Mouse (Mus musculus) c-Kit-positive CD71-positive TER-119-positive erythroid progenitor cells, embryonic 14.5 days (primary cell): ENCODE measurements around the gene Steap1.

ENCODE experiments used
- DNase-seq: peaks from one replicate; pipeline ENCODE4 v3.0.0-alpha.2; 2013; ENCODE audit warnings: low spot score

Gene Steap1

DNA sequence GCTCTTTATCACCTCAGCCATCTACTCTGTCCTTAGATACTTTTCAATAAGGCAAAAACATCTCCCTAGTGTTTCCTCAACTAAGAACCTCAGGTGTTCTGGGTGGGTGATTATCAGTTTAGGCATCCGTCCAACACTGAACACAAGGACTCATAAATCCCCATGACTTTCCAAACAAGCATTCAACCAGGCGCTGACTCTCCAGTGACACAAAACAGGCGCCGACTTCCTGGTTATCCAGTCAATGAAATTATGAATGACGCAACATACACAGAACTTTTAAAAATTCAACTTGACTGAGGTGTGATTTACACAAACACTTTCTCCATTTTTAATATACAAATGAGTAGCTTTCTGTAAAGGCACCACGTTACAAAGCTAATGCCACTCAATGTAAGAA lies 60.9 kb downstream of the Steap1 start:
- DNase-seq, result no peak

DNA sequence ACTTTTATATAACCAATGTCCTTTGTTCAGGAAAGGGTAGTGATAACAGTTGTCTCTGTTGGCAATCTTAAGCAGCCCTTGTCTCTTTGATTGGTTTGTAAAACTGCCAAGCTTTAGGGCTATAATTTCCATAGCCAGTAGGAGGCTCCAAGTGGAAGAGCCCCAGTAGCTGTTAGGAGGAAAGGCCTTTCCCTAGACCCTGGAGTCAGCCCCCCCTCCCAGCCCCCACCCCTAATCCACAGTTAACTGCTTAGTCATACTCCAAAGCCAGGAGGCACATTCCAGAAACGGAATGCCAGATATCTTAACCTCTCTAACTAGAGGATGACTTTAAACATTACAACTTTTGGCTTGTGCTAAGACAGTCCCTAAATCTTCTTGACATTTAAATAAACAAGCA lies 62.2 kb downstream of the Steap1 start:
- no peak for DNase-seq
